Mouse (Mus musculus): ENCODE results near the gene Ccdc169. TPM values are rescaled to one million over a fixed set of nuclear protein-coding genes. Genes with fewer than 3 reads are reported as not detected.

Ccdc169 gene
- polyA plus RNA-seq, 1 experiment from 2014 or later = not detected

GRCm38 (mm10) chr3:55114313-55115065, 22.6 kb upstream of the Ccdc169 start:
- H3K27ac ChIP-seq (ENCODE audit: low read depth, low read length) = no peak overlapping the region
- H3K4me3 ChIP-seq (ENCODE audit: low read depth, low read length) = no peak overlapping the region
- H3K27me3 ChIP-seq (replicated peaks; ENCODE audit: control insufficient read depth, insufficient read depth, low read length) = no peaks in the 10 kb centered on the region
- H3K9me3 ChIP-seq (ENCODE audit: control insufficient read depth, low read length) = no peaks in the 10 kb centered on the region
- 66% methylated on average over 7 of the region's 7 CpGs for WGBS
- H3K9ac ChIP-seq (ENCODE audit: low read depth, low read length) = no peak overlapping the region
- peaks cover 12% of the 10 kb centered on the region for H3K4me1 ChIP-seq (replicated peaks; ENCODE audit: control insufficient read depth, insufficient read depth, low read length)
- peaks cover 18% of the 10 kb centered on the region for H3K36me3 ChIP-seq (ENCODE audit: control insufficient read depth, insufficient read depth, low read length)
- DNase-seq (ENCODE audit: low spot score) = no peak
- ATAC-seq (replicated peaks; ENCODE audit: low FRiP score) = no peak
- H3K4me2 ChIP-seq = no peak overlapping the region

- no peaks in the 10 kb centered on the region for H3K9me3 ChIP-seq (ENCODE audit: control insufficient read depth, low read length)
- H3K36me3 ChIP-seq (ENCODE audit: control insufficient read depth, insufficient read depth, low read length) = peaks cover 18% of the 10 kb centered on the region
- WGBS = 64% methylated on average over 1 of the region's 1 CpGs
- no peak overlapping the region for H3K4me3 ChIP-seq (ENCODE audit: low read depth, low read length)
- ATAC-seq (replicated peaks; ENCODE audit: low FRiP score) = no peak
- H3K9ac ChIP-seq (ENCODE audit: low read depth, low read length) = no peak overlapping the region
- H3K4me2 ChIP-seq = no peak overlapping the region
- no peaks in the 10 kb centered on the region for H3K27me3 ChIP-seq (replicated peaks; ENCODE audit: control insufficient read depth, insufficient read depth, low read length)
- peaks cover 12% of the 10 kb centered on the region for H3K4me1 ChIP-seq (replicated peaks; ENCODE audit: control insufficient read depth, insufficient read depth, low read length)
- no peak for DNase-seq (ENCODE audit: low spot score)
- no peak overlapping the region for H3K27ac ChIP-seq (ENCODE audit: low read depth, low read length)
These were observed 22.1 kb upstream of the Ccdc169 start for GRCm38 (mm10) chr3:55115071-55115470.

GRCm38 (mm10) chr3:55115989-55116388, 21.1 kb upstream of the Ccdc169 start:
- H3K4me3 ChIP-seq (ENCODE audit: low read depth, low read length) = no peak overlapping the region
- no peak for ATAC-seq (replicated peaks; ENCODE audit: low FRiP score)
- 82% methylated on average over 8 of the region's 8 CpGs for WGBS
- H3K4me2 ChIP-seq = no peak overlapping the region
- H3K36me3 ChIP-seq (ENCODE audit: control insufficient read depth, insufficient read depth, low read length) = peaks cover 21% of the 10 kb centered on the region
- DNase-seq (ENCODE audit: low spot score) = no peak
- H3K9me3 ChIP-seq (ENCODE audit: control insufficient read depth, low read length) = no peaks in the 10 kb centered on the region
- H3K4me1 ChIP-seq (replicated peaks; ENCODE audit: control insufficient read depth, insufficient read depth, low read length) = peaks cover 12% of the 10 kb centered on the region
- H3K9ac ChIP-seq (ENCODE audit: low read depth, low read length) = no peak overlapping the region
- no peaks in the 10 kb centered on the region for H3K27me3 ChIP-seq (replicated peaks; ENCODE audit: control insufficient read depth, insufficient read depth, low read length)
- H3K27ac ChIP-seq (ENCODE audit: low read depth, low read length) = no peak overlapping the region

- Histone ChIP-seq H3K9me3 (ENCODE audit: control insufficient read depth, low read length) (no peaks in the 10 kb centered on the region), H3K9ac (ENCODE audit: low read depth, low read length) (no peak overlapping the region), H3K27me3 (replicated peaks; ENCODE audit: control insufficient read depth, insufficient read depth, low read length) (no peaks in the 10 kb centered on the region), H3K36me3 (ENCODE audit: control insufficient read depth, insufficient read depth, low read length) (peaks cover 27% of the 10 kb centered on the region), H3K4me3 (ENCODE audit: low read depth, low read length) (no peak overlapping the region), H3K27ac (ENCODE audit: low read depth, low read length) (no peak overlapping the region), H3K4me1 (replicated peaks; ENCODE audit: control insufficient read depth, insufficient read depth, low read length) (peaks cover 4% of the 10 kb centered on the region), H3K4me2 (no peak overlapping the region)
- no peak for ATAC-seq (replicated peaks; ENCODE audit: low FRiP score)
- no peak for DNase-seq (ENCODE audit: low spot score)
- 85% methylated on average over 6 of the region's 6 CpGs for WGBS
These were observed 17.8 kb upstream of the Ccdc169 start for GRCm38 (mm10) chr3:55119275-55119898.

- H3K4me2 ChIP-seq = no peak overlapping the region
- no peak for ATAC-seq (replicated peaks; ENCODE audit: low FRiP score)
- no peaks in the 10 kb centered on the region for H3K9me3 ChIP-seq (ENCODE audit: control insufficient read depth, low read length)
- no peak overlapping the region for H3K4me3 ChIP-seq (ENCODE audit: low read depth, low read length)
- no peaks in the 10 kb centered on the region for H3K27me3 ChIP-seq (replicated peaks; ENCODE audit: control insufficient read depth, insufficient read depth, low read length)
- no peak overlapping the region for H3K27ac ChIP-seq (ENCODE audit: low read depth, low read length)
- no peaks in the 10 kb centered on the region for H3K4me1 ChIP-seq (replicated peaks; ENCODE audit: control insufficient read depth, insufficient read depth, low read length)
- 78% methylated on average over 3 of the region's 3 CpGs for WGBS
- H3K36me3 ChIP-seq (ENCODE audit: control insufficient read depth, insufficient read depth, low read length) = peaks cover 35% of the 10 kb centered on the region
- H3K9ac ChIP-seq (ENCODE audit: low read depth, low read length) = no peak overlapping the region
- no peak for DNase-seq (ENCODE audit: low spot score)
These were observed 14.7 kb upstream of the Ccdc169 start for GRCm38 (mm10) chr3:55122336-55122870.

- H3K9me3 ChIP-seq (ENCODE audit: control insufficient read depth, low read length) = no peaks in the 10 kb centered on the region
- no peak overlapping the region for H3K9ac ChIP-seq (ENCODE audit: low read depth, low read length)
- H3K27ac ChIP-seq (ENCODE audit: low read depth, low read length) = no peak overlapping the region
- ATAC-seq (replicated peaks; ENCODE audit: low FRiP score) = no peak
- H3K27me3 ChIP-seq (replicated peaks; ENCODE audit: control insufficient read depth, insufficient read depth, low read length) = no peaks in the 10 kb centered on the region
- WGBS = 90% methylated on average over 4 of the region's 4 CpGs
- peaks cover 29% of the 10 kb centered on the region for H3K36me3 ChIP-seq (ENCODE audit: control insufficient read depth, insufficient read depth, low read length)
- no peak overlapping the region for H3K4me2 ChIP-seq
- H3K4me3 ChIP-seq (ENCODE audit: low read depth, low read length) = no peak overlapping the region
- no peak for DNase-seq (ENCODE audit: low spot score)
- H3K4me1 ChIP-seq (replicated peaks; ENCODE audit: control insufficient read depth, insufficient read depth, low read length) = no peaks in the 10 kb centered on the region
These were observed 14.1 kb upstream of the Ccdc169 start for GRCm38 (mm10) chr3:55123064-55123463.

- no peaks in the 10 kb centered on the region for H3K27me3 ChIP-seq (replicated peaks; ENCODE audit: control insufficient read depth, insufficient read depth, low read length)
- H3K4me3 ChIP-seq (ENCODE audit: low read depth, low read length) = no peak overlapping the region
- no peak for DNase-seq (ENCODE audit: low spot score)
- ATAC-seq (replicated peaks; ENCODE audit: low FRiP score) = no peak
- H3K9me3 ChIP-seq (ENCODE audit: control insufficient read depth, low read length) = no peaks in the 10 kb centered on the region
- H3K36me3 ChIP-seq (ENCODE audit: control insufficient read depth, insufficient read depth, low read length) = peaks cover 25% of the 10 kb centered on the region
- no peak overlapping the region for H3K9ac ChIP-seq (ENCODE audit: low read depth, low read length)
- no peak overlapping the region for H3K27ac ChIP-seq (ENCODE audit: low read depth, low read length)
- H3K4me2 ChIP-seq = no peak overlapping the region
- H3K4me1 ChIP-seq (replicated peaks; ENCODE audit: control insufficient read depth, insufficient read depth, low read length) = no peaks in the 10 kb centered on the region
- WGBS = 77% methylated on average over 4 of the region's 4 CpGs
These were observed 7.9 kb upstream of the Ccdc169 start for GRCm38 (mm10) chr3:55129181-55129692.

- Histone ChIP-seq H3K27me3 (replicated peaks; ENCODE audit: control insufficient read depth, insufficient read depth, low read length) (no peaks in the 10 kb centered on the region), H3K36me3 (ENCODE audit: control insufficient read depth, insufficient read depth, low read length) (peaks cover 32% of the 10 kb centered on the region)
- no peak for ATAC-seq (replicated peaks; ENCODE audit: low FRiP score)
These were observed 5.4 kb upstream of the Ccdc169 start for GRCm38 (mm10) chr3:55131576-55132233.

More at GRCm38 (mm10) chr3:55131576-55132233, 5.4 kb upstream of the Ccdc169 start:
- Histone ChIP-seq H3K9me3 (ENCODE audit: control insufficient read depth, low read length) (no peaks in the 10 kb centered on the region), H3K4me3 (ENCODE audit: low read depth, low read length) (no peak overlapping the region), H3K4me2 (no peak overlapping the region), H3K27ac (ENCODE audit: low read depth, low read length) (no peak overlapping the region), H3K4me1 (replicated peaks; ENCODE audit: control insufficient read depth, insufficient read depth, low read length) (no peaks in the 10 kb centered on the region), H3K9ac (ENCODE audit: low read depth, low read length) (no peak overlapping the region)
- 90% methylated on average over 6 of the region's 6 CpGs for WGBS
- DNase-seq (ENCODE audit: low spot score) = no peak
